Mouse (Mus musculus) left cerebral cortex, postnatal 4 days (tissue): ENCODE results near the gene Ilf2. TPM values are rescaled to one million over a fixed set of nuclear protein-coding genes. Genes with fewer than 3 reads are reported as not detected.
A peak's percentile ranks its signal among the peaks of the same experiment; 100 is the strongest.

Experiments
- DNase-seq: peaks from one replicate; pipeline ENCODE4 v3.0.0-alpha.2; 2022
- intact Hi-C: fragments of 180-260 bp; cut with DNase I; formaldehyde crosslinking; loops from one replicate; pipeline ENCODE4 v1.15.1; 2025
- total RNA-seq, 2 experiments: library from RNA; stranded (reverse); gene quantifications; 2 replicates each; pipeline ENCODE4 v1.2.3; 2021

Gene Ilf2
- total RNA-seq, 2 experiments from 2014 or later = 155 to 161 TPM

DNA sequence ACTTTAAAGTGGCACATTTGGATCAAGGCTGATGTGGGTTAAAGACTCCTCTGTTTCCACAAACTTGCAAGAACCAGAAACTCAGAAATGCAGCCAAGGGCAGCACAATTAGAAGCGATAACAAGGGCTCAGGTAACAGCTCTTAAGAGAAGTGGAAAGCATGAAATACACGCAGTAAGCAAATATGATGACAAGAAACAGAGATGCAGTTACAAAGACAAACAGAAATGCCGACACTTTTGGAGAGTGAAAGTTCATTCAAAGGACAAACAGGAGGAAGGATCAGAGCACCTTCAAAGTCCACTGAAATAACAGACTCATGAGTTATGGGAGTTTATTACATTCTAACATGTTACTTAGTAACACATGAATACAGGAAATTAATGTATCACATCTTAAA is 30.4 kb downstream of the Ilf2 start:
- DNase-seq = no peak
- intact Hi-C loops = loop anchor here (10.0 kb wide), 1 partner anchor 118 kb away; no protein-coding TSS in a partner anchor

DNA sequence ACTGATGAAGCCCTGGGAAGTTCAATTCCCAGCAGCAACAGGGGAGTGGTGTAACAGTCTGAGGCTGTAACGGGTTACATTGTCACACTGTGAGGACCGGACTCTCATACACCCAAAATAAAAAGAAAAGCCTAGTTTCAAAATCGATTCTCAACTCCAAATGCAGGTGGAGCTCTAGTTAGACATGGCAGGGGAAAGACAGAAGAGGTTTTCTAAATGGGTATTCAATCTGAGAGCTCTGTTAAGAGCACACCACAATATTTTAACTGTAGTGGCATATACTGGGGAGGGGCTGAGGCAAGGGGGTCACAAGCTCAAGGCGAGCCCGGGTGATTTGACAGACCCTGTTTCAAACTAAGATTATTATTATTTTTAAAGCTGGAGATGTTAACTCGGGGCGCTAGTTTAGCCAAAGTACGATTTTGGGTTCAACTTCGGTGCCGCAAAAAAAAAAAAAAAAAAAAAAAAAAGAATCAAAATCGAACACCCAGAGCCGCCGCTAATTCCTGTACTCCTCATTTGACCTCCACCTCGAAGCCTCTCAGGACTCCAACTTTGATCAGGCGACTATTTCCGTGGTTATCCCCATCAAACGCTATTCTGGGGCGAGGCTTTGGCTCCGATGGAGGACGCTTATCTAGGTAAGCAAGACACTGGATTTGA is 32.5 kb downstream of the Ilf2 start:
- DNase-seq = no peak
- intact Hi-C loops = loop anchor here (10.0 kb wide), 1 partner anchor 116 kb away; no protein-coding TSS in a partner anchor

DNA sequence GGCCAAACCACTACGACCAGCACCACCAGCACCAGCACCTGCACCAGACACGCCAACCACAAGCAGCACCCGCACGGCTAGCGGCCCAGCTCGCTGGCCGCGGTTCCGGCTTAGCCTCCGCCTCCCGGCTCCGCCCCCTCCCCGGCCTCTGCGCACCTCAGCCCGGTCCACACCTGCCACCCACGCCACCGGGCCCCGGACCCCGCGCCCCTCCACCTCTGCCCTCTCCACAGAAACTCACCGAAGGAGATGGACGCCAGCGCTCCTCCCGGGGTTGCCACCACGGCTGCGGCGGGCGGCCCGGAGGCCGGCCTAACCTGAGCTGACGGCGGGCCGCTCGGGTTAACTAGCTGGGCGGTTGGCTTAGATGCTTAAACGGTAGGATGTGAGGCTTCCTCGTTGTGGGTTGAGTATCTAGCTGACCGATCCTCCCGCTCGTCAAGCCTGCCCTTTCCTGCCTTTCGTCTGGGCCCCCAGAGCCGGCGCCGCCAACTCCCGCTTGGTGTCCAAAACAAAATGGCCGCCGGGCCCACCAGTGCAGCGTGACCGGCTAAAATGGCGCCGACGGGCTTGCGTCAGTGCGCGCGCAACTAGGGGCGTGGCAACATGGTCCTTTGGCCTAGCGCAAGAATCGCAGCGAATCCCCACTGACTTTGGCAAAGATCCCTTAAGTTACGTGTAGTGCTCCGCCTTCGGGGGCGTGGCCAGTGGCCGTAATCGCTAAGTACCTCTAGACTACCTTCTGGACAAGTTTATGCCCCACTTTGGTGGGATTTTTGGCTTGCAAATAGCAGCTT is 33.2 kb downstream of the Ilf2 start, which contains the start of gene Chtop:
TSS of gene Chtop (minus strand) at position 549 of the 797 bp plus-strand sequence.
- intact Hi-C loops = loop anchor here (10.0 kb wide), 1 partner anchor 116 kb away; no protein-coding TSS in a partner anchor

GRCm38 (mm10) chr3:90509747-90510123 is 33.8 kb downstream of the Ilf2 start:
- intact Hi-C loops = loop anchor here (10.0 kb wide), 1 partner anchor 115 kb away; no protein-coding TSS in a partner anchor

More for the DNA sequence above, 33.2 kb downstream of the Ilf2 start, which contains the start of gene Chtop:
- DNase-seq = peak; percentile 100

GRCm38 (mm10) chr3:90512276-90512675 is 36.4 kb downstream of the Ilf2 start:
- no peak for DNase-seq
- intact Hi-C loops = no loop called here

More at GRCm38 (mm10) chr3:90509747-90510123, 33.8 kb downstream of the Ilf2 start:
- DNase-seq = no peak

- intact Hi-C loops = no loop called here
- DNase-seq = no peak
These were observed 37.2 kb downstream of the Ilf2 start for GRCm38 (mm10) chr3:90512948-90513642.

DNA sequence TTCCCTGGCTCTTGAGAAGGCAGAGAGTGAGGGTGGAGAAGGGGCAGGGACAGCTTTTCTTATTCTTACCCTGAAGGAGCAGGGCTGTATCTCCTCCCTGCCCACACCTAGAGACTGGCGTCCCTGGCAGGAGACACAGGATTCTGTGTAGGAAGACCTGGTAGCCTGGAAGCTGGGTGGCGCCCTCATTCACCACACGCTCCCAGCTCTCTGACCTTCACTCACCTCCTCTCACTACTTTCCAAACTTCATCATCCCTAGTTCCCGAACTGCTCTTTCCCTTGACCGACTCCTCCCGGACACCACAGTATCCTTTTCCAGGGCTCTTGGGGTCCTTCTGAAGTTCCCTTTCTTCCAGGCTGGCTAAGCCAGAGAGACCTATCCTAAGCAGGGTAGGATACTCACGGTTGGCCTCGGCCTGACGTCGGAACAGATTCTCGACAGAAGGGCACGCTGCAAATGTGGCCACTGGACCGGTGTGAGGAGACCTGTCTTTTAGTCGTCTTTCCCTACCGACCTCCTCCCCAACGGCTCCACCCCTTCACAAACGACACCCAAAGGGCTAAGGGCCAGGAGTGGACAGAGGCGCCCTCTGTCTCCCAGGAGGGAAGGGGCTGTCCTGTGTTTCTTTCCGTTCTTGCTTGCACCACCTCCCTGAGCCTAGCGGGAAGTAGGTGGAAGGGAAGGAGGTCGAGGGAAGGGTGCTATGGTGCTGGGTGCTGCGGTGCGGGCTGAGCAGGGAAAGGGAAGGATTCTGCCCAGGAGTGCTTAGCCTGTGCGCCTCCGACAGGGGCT is 38.1 kb downstream of the Ilf2 start, which contains the start of the genes S100a1 and S100a13:
TSS of gene S100a1 (minus strand) at position 597 of the 795 bp plus-strand sequence.
TSS of gene S100a13 (plus strand) at position 640 of the 795 bp plus-strand sequence.
- intact Hi-C loops = no loop called here
- DNase-seq = no peak

- intact Hi-C loops = no loop called here
- DNase-seq = no peak
These were observed 38.8 kb downstream of the Ilf2 start for GRCm38 (mm10) chr3:90514691-90515090.

GRCm38 (mm10) chr3:90515242-90515641 is 39.3 kb downstream of the Ilf2 start:
- intact Hi-C loops = no loop called here
- DNase-seq = no peak

DNA sequence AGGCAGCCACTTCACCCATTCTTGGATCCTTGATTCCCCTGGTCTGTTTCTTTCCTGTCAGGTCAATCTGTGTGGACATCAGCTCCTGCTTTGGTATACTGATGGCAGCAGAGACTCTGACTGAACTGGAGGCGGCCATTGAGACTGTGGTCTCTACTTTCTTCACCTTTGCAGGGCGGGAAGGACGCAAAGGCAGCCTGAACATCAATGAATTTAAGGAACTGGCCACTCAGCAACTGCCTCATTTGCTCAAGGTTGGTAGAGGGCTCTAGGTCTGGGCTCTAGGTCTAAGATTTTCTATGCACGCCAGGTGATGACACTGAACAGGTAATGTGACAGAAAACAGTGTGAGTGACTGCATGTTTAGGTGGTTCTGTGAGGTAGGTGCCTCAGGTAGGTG is 39.9 kb downstream of the Ilf2 start:
- intact Hi-C loops = no loop called here
- no peak for DNase-seq

- DNase-seq = no peak
- intact Hi-C loops = no loop called here
These were observed 41.8 kb downstream of the Ilf2 start for GRCm38 (mm10) chr3:90517711-90518110.

GRCm38 (mm10) chr3:90525421-90525820 is 49.5 kb downstream of the Ilf2 start:
- DNase-seq = peak; percentile 26
- intact Hi-C loops = no loop called here

DNA sequence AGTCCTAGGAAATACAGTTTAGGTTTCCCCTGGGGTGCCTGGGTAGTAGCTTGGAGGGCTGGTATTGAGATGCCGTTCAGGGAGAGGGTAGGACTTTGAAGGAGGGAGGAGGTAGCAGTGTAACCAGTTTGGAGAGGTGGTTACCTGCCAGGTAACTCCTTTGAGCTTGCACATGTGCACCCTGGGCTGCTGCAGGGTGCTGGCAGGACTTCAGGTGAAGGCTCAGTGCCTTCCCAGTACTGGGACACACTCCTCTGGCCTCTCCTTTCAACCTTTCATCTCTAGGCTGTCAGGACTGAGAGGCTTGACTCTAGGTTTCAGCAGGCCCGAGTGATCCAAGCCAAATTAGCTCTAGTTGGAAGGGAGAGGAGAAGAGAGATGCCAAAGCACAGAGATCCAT is 50.1 kb downstream of the Ilf2 start:
- intact Hi-C loops = no loop called here
- DNase-seq = no peak

DNA sequence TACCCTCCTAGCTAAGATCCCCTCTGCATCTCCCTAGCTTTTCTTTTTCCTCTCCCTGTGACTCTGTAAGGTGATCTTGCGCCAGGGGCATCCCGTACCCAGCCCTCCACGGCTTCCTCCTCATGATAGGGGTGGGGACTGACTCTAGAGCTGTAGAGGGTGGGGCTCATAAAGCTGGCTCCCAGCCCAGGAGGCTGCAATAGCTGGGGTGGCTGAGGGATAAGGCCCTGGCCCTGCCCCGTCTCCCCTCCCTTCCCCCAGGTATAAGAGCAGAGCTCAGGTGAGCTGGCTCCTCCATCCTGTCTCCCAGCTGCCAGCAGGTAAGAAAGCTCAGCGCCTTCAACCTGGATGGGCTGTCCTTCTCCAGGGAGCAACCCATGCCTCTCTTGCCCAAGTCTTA is 50.7 kb downstream of the Ilf2 start, which contains the start of gene S100a14:
TSS of gene S100a14 (plus strand) at position 277 of the 400 bp plus-strand sequence.
- DNase-seq = no peak
- intact Hi-C loops = no loop called here

- intact Hi-C loops = no loop called here
- no peak for DNase-seq
These were observed 51.5 kb downstream of the Ilf2 start for GRCm38 (mm10) chr3:90527291-90527873.

- intact Hi-C loops = no loop called here
- no peak for DNase-seq
These were observed 55.8 kb downstream of the Ilf2 start for GRCm38 (mm10) chr3:90531713-90532112.

GRCm38 (mm10) chr3:90535446-90535845 is 59.5 kb downstream of the Ilf2 start:
- no peak for DNase-seq
- intact Hi-C loops = no loop called here

DNA sequence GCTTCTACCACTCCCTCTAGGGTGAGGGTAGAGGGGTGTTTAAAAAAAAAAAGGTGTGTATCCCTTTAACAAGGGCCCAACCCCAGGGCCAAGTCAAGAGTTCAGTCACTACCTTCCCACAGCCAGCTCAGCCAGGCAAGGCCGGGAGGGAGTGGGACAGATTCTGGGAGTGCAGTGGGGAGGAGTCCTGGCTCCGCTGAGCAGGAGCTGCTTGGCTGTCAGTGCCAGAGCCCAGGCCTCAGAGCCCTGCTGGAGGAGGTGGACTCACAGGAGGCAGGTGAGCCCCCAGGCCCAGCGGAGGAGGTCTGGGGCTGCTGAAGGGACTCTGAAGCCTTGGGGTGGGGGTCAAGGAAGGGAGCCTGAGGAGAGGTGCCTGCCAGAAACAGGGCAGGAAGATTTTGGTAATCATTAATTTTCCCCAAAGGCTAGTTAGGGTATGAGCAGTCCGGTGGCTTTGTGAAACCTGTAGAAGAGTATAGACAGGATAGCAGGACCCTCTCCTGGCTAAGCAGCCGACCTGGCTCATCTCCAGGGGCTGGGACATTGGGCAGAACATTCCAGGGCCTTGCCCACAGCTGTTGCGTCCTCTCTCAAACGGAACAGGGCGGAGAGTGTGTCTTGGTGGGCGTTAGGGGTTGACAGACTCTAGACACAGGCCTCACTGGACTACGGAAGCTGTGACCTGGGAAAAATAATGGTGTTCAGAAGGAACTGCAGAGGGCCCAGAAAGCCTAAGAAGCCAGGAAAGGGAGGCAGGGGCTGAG is 61.4 kb downstream of the Ilf2 start, which contains the start of gene S100a16:
TSS of gene S100a16 (plus strand) at position 114 of the 764 bp plus-strand sequence.
- intact Hi-C loops = no loop called here
- peak; percentile 48 for DNase-seq

- intact Hi-C loops = no loop called here
- DNase-seq = no peak
These were observed 62.0 kb downstream of the Ilf2 start for GRCm38 (mm10) chr3:90537905-90538296.
